Mouse (Mus musculus) CH12.LX (cell line): ENCODE data around the gene Entpd8. TPM values are rescaled to one million over a fixed set of nuclear protein-coding genes. Genes with fewer than 3 reads are reported as not detected.

Source experiments
- DNase-seq: peaks from one replicate; pipeline ENCODE4 v3.0.0-alpha.2; 2013; ENCODE audit errors: extremely low read depth
- H3K27ac ChIP-seq: 2 replicates; pipeline ENCODE4 v1.5.1; 2012; ENCODE audit warnings: low read depth, mild to moderate bottlenecking, control low read depth, moderate library complexity; ENCODE audit not compliant: insufficient read depth
- H3K27me3 ChIP-seq: replicated peaks from 2 replicates; pipeline ENCODE3; 2012; ENCODE audit warnings: inconsistent platforms
- H3K36me3 ChIP-seq, 2 experiments: replicated peaks in 1 of 2; 2 replicates each; pipeline versions ENCODE3 to v1.6.1; 2012; ENCODE audit warnings: inconsistent platforms in 1 of 2, low read length in 1 of 2, mild to moderate bottlenecking in 1 of 2, mixed read lengths in 1 of 2, moderate library complexity in 1 of 2; ENCODE audit not compliant: control insufficient read depth in 1 of 2, insufficient read depth in 1 of 2
- H3K4me1 ChIP-seq, 2 experiments: 2 replicates each; pipeline ENCODE4 v1.6.1; 2012; ENCODE audit warnings: inconsistent platforms in 1 of 2, moderate library complexity in 1 of 2; ENCODE audit not compliant: insufficient read depth in 2 of 2, control insufficient read depth in 1 of 2
- H3K4me2 ChIP-seq: 2 replicates; pipeline ENCODE4 v1.6.1; 2012; ENCODE audit warnings: low read depth, mild to moderate bottlenecking, control low read depth; ENCODE audit not compliant: poor library complexity, insufficient read depth, severe bottlenecking
- H3K4me3 ChIP-seq, 3 experiments: fragments of 150-350 bp in 1 of 3; sonication (generic) in 1 of 3; replicated peaks in 1 of 3; 2 replicates each; pipeline versions ENCODE3 to v1.5.1; 2011 to 2012; ENCODE audit warnings: low read depth in 2 of 3, low read length in 2 of 3, mild to moderate bottlenecking in 2 of 3, moderate library complexity in 2 of 3, control low read depth in 1 of 3, improper control_type of control experiment in 1 of 3, inconsistent platforms in 1 of 3, mixed read lengths in 1 of 3; ENCODE audit not compliant: poor library complexity in 1 of 3
- H3K79me2 ChIP-seq: replicated peaks from 2 replicates; pipeline ENCODE4 v1.6.1; 2012; ENCODE audit warnings: mild to moderate bottlenecking, moderate library complexity; ENCODE audit not compliant: control insufficient read depth, poor library complexity, insufficient read depth, severe bottlenecking; ENCODE audit errors: extremely low read depth
- H3K9ac ChIP-seq: 2 replicates; pipeline ENCODE4 v1.6.1; 2012; ENCODE audit warnings: low read depth, mild to moderate bottlenecking, control low read depth, moderate library complexity; ENCODE audit not compliant: insufficient read depth
- H3K9me3 ChIP-seq: replicated peaks from 2 replicates; pipeline ENCODE3; 2012; ENCODE audit warnings: low read length, inconsistent platforms, mixed read lengths
- CTCF ChIP-seq, 2 experiments: IDR thresholded peaks in 1 of 2; conservative IDR thresholded peaks in 1 of 2; 2 replicates each; pipeline ENCODE4 v1.5.1; 2011 to 2012; ENCODE audit warnings: low read depth in 2 of 2, low read length in 2 of 2, improper control_type of control experiment in 1 of 2, inconsistent platforms in 1 of 2, mild to moderate bottlenecking in 1 of 2, moderate library complexity in 1 of 2
- ELF1 ChIP-seq: IDR thresholded peaks from 2 replicates; pipeline ENCODE4 v1.6.1; 2014; ENCODE audit warnings: low read depth, mild to moderate bottlenecking, inconsistent platforms, low read length, improper control_type of control experiment
- GABPA ChIP-seq: IDR thresholded peaks from 2 replicates; pipeline ENCODE4 v1.6.1; 2012; ENCODE audit warnings: low read depth, low read length, improper control_type of control experiment, inconsistent platforms; ENCODE audit not compliant: insufficient replicate concordance
- HCFC1 ChIP-seq: IDR thresholded peaks from 2 replicates; pipeline ENCODE4 v1.6.1; 2012; ENCODE audit warnings: low read depth, mild to moderate bottlenecking, inconsistent platforms, low read length, improper control_type of control experiment
- IRF4 ChIP-seq: IDR thresholded peaks from 2 replicates; pipeline ENCODE4 v1.6.1; 2014; ENCODE audit warnings: low read depth, mild to moderate bottlenecking, inconsistent platforms, low read length, improper control_type of control experiment
- JUN ChIP-seq: IDR thresholded peaks from 2 replicates; pipeline ENCODE4 v1.6.1; 2011; ENCODE audit warnings: low read depth, mild to moderate bottlenecking, low read length, improper control_type of control experiment, moderate library complexity; ENCODE audit not compliant: insufficient read depth
- KAT2A ChIP-seq: IDR thresholded peaks from 2 replicates; pipeline ENCODE4 v1.6.1; 2012; ENCODE audit warnings: low read length, improper control_type of control experiment, inconsistent platforms; ENCODE audit not compliant: insufficient replicate concordance
- MAFK ChIP-seq: IDR thresholded peaks from 2 replicates; pipeline ENCODE4 v1.6.1; 2011; ENCODE audit warnings: low read length, improper control_type of control experiment; ENCODE audit not compliant: insufficient replicate concordance
- MAX ChIP-seq: IDR thresholded peaks from 2 replicates; pipeline ENCODE4 v1.6.1; 2011; ENCODE audit warnings: low read length, improper control_type of control experiment
- MXI1 ChIP-seq: IDR thresholded peaks from 2 replicates; pipeline ENCODE4 v1.6.1; 2011; ENCODE audit warnings: mild to moderate bottlenecking, low read depth, low read length, improper control_type of control experiment
- MYC ChIP-seq: IDR thresholded peaks from 2 replicates; pipeline ENCODE4 v1.6.1; 2011; ENCODE audit warnings: low read depth, mild to moderate bottlenecking, improper control_type of control experiment, low read length
- NELFE ChIP-seq: IDR thresholded peaks from 2 replicates; pipeline ENCODE4 v1.6.1; 2011; ENCODE audit warnings: low read depth, low read length, improper control_type of control experiment
- NRF1 ChIP-seq: IDR thresholded peaks from 2 replicates; pipeline ENCODE4 v1.6.1; 2014; ENCODE audit warnings: low read depth, mild to moderate bottlenecking, inconsistent platforms, low read length, improper control_type of control experiment, moderate library complexity
- POLR2A ChIP-seq: IDR thresholded peaks from 2 replicates; pipeline ENCODE4 v1.6.1; 2011; ENCODE audit warnings: low read depth, mild to moderate bottlenecking, improper control_type of control experiment, low read length
- RAD21 ChIP-seq: IDR thresholded peaks from 2 replicates; pipeline ENCODE4 v1.6.1; 2011; ENCODE audit warnings: low read depth, mild to moderate bottlenecking, low read length, improper control_type of control experiment, moderate library complexity
- SIN3A ChIP-seq: IDR thresholded peaks from 2 replicates; pipeline ENCODE4 v1.6.1; 2012; ENCODE audit warnings: low read length, improper control_type of control experiment, inconsistent platforms
- SMC3 ChIP-seq: IDR thresholded peaks from 2 replicates; pipeline ENCODE4 v1.6.1; 2011; ENCODE audit warnings: low read depth, low read length, improper control_type of control experiment
- TBP ChIP-seq: conservative IDR thresholded peaks from 2 replicates; pipeline ENCODE4 v1.6.1; 2011; ENCODE audit warnings: low read depth, low read length, improper control_type of control experiment
- UBTF ChIP-seq: IDR thresholded peaks from 2 replicates; pipeline ENCODE4 v1.6.1; 2012; ENCODE audit warnings: low read depth, mild to moderate bottlenecking, inconsistent platforms, low read length, improper control_type of control experiment, moderate library complexity
- USF1 ChIP-seq: IDR thresholded peaks from 2 replicates; pipeline ENCODE4 v1.6.1; 2014; ENCODE audit warnings: low read depth, mild to moderate bottlenecking, inconsistent platforms, low read length, improper control_type of control experiment
- USF2 ChIP-seq: conservative IDR thresholded peaks from 2 replicates; pipeline ENCODE4 v1.6.1; 2011; ENCODE audit warnings: low read depth, low read length, improper control_type of control experiment
- ZC3H11A ChIP-seq: IDR thresholded peaks from 2 replicates; pipeline ENCODE4 v1.6.1; 2012; ENCODE audit warnings: low read depth, mild to moderate bottlenecking, inconsistent platforms, low read length, improper control_type of control experiment
- ZKSCAN1 ChIP-seq: IDR thresholded peaks from 2 replicates; pipeline ENCODE4 v1.6.1; 2012; ENCODE audit warnings: low read depth, inconsistent platforms, low read length, improper control_type of control experiment, borderline replicate concordance
- ZMIZ1 ChIP-seq: IDR thresholded peaks from 2 replicates; pipeline ENCODE4 v1.6.1; 2012; ENCODE audit warnings: low read depth, mild to moderate bottlenecking, inconsistent platforms, low read length, improper control_type of control experiment
- dilution Hi-C: fragments of 300-500 bp; cut with MboI; formaldehyde crosslinking; loops from 2 replicates; pipeline ENCODE4 v1.14.3; 2020; ENCODE audit warnings: low sequenced_read_pairs; ENCODE audit not compliant: extremely low pct_unique_long_range_greater_than_20kb, extremely low pct_ligation_motif_present
- in situ Hi-C: fragments of 300-500 bp; cut with MboI; formaldehyde crosslinking; loops from 3 replicates; pipeline ENCODE4 v1.14.3; 2019; ENCODE audit warnings: low sequenced_read_pairs, low pct_ligation_motif_present, low pct_unique_long_range_greater_than_20kb, mixed read lengths
- polyA plus RNA-seq: library from polyadenylated mRNA; unstranded; fragments of >175 nt; gene quantifications from 2 replicates; pipeline ENCODE4 v1.2.1, GENCODE M21; 2012; ENCODE audit warnings: low read depth; ENCODE audit not compliant: insufficient read length
- total RNA-seq, 2 experiments: library from RNA; depleted of rRNA; stranded (reverse); fragments of 300-350 nt in 1 of 2; fragments of >200 nt in 1 of 2; gene quantifications; 2 replicates each; pipeline ENCODE4 v1.2.3; 2012 to 2014

Gene Entpd8
- total and polyA plus RNA-seq, 3 experiments, result not detected

- Histone ChIP-seq H3K79me2 (no peaks in the 10 kb centered on the region), H3K36me3 (peaks cover 19 to 81% of the 10 kb centered on the region in 2 experiments), H3K27ac (no peak within 1 kb of the TSS), H3K9ac (peak within 1 kb of the TSS; percentile 59), H3K4me3 (peak within 1 kb of the TSS; percentile 65 to 80 (median 68)), H3K27me3 (no peaks in the 10 kb centered on the region), H3K4me1 (peaks cover 5 to 18% of the 10 kb centered on the region in 2 experiments), H3K4me2 (peak within 1 kb of the TSS; percentile 82), H3K9me3 (no peaks in the 10 kb centered on the region)
- in situ Hi-C loops (no loop called here), dilution Hi-C loops (no loop called here)
- peak; percentile 75 for DNase-seq
- 0 out of 2 replicates have a peak, but pooled peaks have one; percentile 35 for TF ChIP-seq ZMIZ1
- no peak for TF ChIP-seq RAD21
- no peak for TF ChIP-seq ELF1
- no peak for TF ChIP-seq SMC3
- TF ChIP-seq POLR2A, result peak; percentile 70
- no peak for TF ChIP-seq KAT2A
- peak; percentile 54; the same call in 1 of the 2 replicates for TF ChIP-seq MXI1
- TF ChIP-seq HCFC1, result no peak; the same call in 1 of the 2 replicates
- 0 out of 2 replicates have a peak, but pooled peaks have one; percentile 15 for TF ChIP-seq IRF4
- TF ChIP-seq ZKSCAN1, result no peak
- no peak for TF ChIP-seq CTCF (conservative IDR thresholded peaks at IDR 0.05 in 1 of 2, IDR thresholded peaks at IDR 0.05 in 1 of 2; ENCODE audit: low read depth in 2 of 2, low read length in 2 of 2)
- peak; percentile 71 for TF ChIP-seq NELFE
- no peak for TF ChIP-seq USF1
- TF ChIP-seq TBP, result no peak
- no peak for TF ChIP-seq JUN
- TF ChIP-seq MAFK, result no peak
- peak; percentile 55 for TF ChIP-seq NRF1
- TF ChIP-seq GABPA, result no peak
- no peak for TF ChIP-seq MYC
- TF ChIP-seq UBTF, result no peak
Observed at GRCm38 (mm10) chr2:25054221-25055067, 25.7 kb upstream of the Entpd8 start, which contains the start of gene Nsmf. Nsmf (plus strand) TSS chr2:25054355.

GRCm38 (mm10) chr2:25055068-25055405 is 25.1 kb upstream of the Entpd8 start:
- H3K4me3 ChIP-seq, result peak overlapping the region; percentile 65 to 80 (median 68)
- DNase-seq, result no peak
- H3K9me3 ChIP-seq, result no peaks in the 10 kb centered on the region
- no peak overlapping the region for H3K27ac ChIP-seq
- H3K36me3 ChIP-seq, result peaks cover 21 to 81% of the 10 kb centered on the region in 2 experiments
- in situ Hi-C loops, result no loop called here
- dilution Hi-C loops, result no loop called here
- peak overlapping the region; percentile 82 for H3K4me2 ChIP-seq
- peak overlapping the region; percentile 59 for H3K9ac ChIP-seq
- TF ChIP-seq ZKSCAN1 (no peak), JUN (no peak), MAFK (no peak), HCFC1 (no peak), USF2 (no peak), SIN3A (no peak), ELF1 (no peak), ZC3H11A (no peak), MAX (no peak)
- peaks cover 5 to 18% of the 10 kb centered on the region in 2 experiments for H3K4me1 ChIP-seq
- no peaks in the 10 kb centered on the region for H3K27me3 ChIP-seq
- no peaks in the 10 kb centered on the region for H3K79me2 ChIP-seq
